Mouse (Mus musculus) myocyte (in vitro differentiated cells): ENCODE measurements around the gene Klhdc8a. TPM values are rescaled to one million over a fixed set of nuclear protein-coding genes. Genes with fewer than 3 reads are reported as not detected.

ENCODE experiments used
- polyA plus RNA-seq: library from polyadenylated mRNA; unstranded; fragments of >200 nt; fragmentation: generic; extraction: Trizol; gene quantifications from one replicate; pipeline ENCODE4 v1.2.1, GENCODE M21; 2012; ENCODE audit warnings: missing spikeins

Klhdc8a gene
- polyA plus RNA-seq, 1 experiment = 12.4 TPM

Other genes starting within 250 kb of the Klhdc8a start
- gene Mfsd4a, start 230.6 kb upstream of the Klhdc8a start, polyA plus RNA-seq = 9.6 TPM
- gene Cdk18, start 158.9 kb upstream of the Klhdc8a start, polyA plus RNA-seq = 33.9 TPM
- 0.49 TPM for gene Lemd1, start 107.2 kb upstream of the Klhdc8a start, polyA plus RNA-seq
- gene AC124108.1, start 107.2 kb upstream of the Klhdc8a start, polyA plus RNA-seq = 0.82 TPM
- gene Gm10188, start 68.9 kb upstream of the Klhdc8a start, polyA plus RNA-seq = not detected
- gene Nuak2, start 17.5 kb downstream of the Klhdc8a start, polyA plus RNA-seq = 6.0 TPM
- 35.2 TPM for gene Tmcc2, start 92.7 kb downstream of the Klhdc8a start, polyA plus RNA-seq
- 6.9 TPM for gene Dstyk, start 118.9 kb downstream of the Klhdc8a start, polyA plus RNA-seq
- 27.3 TPM for gene Rbbp5, start 178.7 kb downstream of the Klhdc8a start, polyA plus RNA-seq
- 1.9 TPM for gene Tmem81, start 207.6 kb downstream of the Klhdc8a start, polyA plus RNA-seq
- gene Cntn2, start 244.6 kb downstream of the Klhdc8a start, polyA plus RNA-seq = not detected